Mouse (Mus musculus): ENCODE results near the gene Iqgap2. TPM values are rescaled to one million over a fixed set of nuclear protein-coding genes. Genes with fewer than 3 reads are reported as not detected.

Gene Iqgap2
- total and polyA plus RNA-seq, 3 experiments, result 0.27 to 0.32 TPM; not detected in 1

- Histone ChIP-seq H3K27me3 (ENCODE audit: control insufficient read depth in 1 of 2, insufficient read depth in 2 of 2, low read length in 2 of 2) (peaks cover 0 to 2% of the 10 kb centered on the region in 2 experiments; a peak in 2 of 4 replicates), H3K27ac (ENCODE audit: control insufficient read depth, low read depth, low read length) (no peak overlapping the region), H3K9ac (ENCODE audit: control insufficient read depth, low read depth, low read length, poor library complexity, severe bottlenecking) (no peak overlapping the region), H3K9me3 (replicated peaks; ENCODE audit: insufficient read depth, low read length) (no peaks in the 10 kb centered on the region), H3K79me2 (ENCODE audit: control insufficient read depth, insufficient read depth, low read length, poor library complexity) (no peaks in the 10 kb centered on the region), H3K36me3 (ENCODE audit: control insufficient read depth in 1 of 2, insufficient read depth in 2 of 2, low read length in 2 of 2) (no peaks in the 10 kb centered on the region; a peak in 1 of 4 replicates), H3K4me1 (ENCODE audit: control insufficient read depth in 1 of 2, insufficient read depth in 2 of 2, low read length in 2 of 2) (no peaks in the 10 kb centered on the region; a peak in 1 of 4 replicates), H3K4me3 (ENCODE audit: control insufficient read depth in 1 of 2, insufficient read depth in 1 of 2, low read depth in 2 of 2, low read length in 2 of 2) (no peak overlapping the region)
- TF ChIP-seq USF1 (IDR thresholded peaks at IDR 0.05; ENCODE audit: low read depth, low read length) (no peak), GABPA (IDR thresholded peaks at IDR 0.05; ENCODE audit: low read depth, low read length) (no peak), USF2 (IDR thresholded peaks at IDR 0.05; ENCODE audit: borderline replicate concordance in 1 of 2, insufficient read depth in 1 of 2, low read depth in 1 of 2, low read length in 2 of 2) (no peak), MYC (IDR thresholded peaks at IDR 0.05; ENCODE audit: low read depth, low read length) (no peak)
- DNase-seq (ENCODE audit: low read depth, low spot score), result no peak
These were observed 144.6 kb downstream of the Iqgap2 start for GRCm38 (mm10) chr13:95747101-95747500.

DNA sequence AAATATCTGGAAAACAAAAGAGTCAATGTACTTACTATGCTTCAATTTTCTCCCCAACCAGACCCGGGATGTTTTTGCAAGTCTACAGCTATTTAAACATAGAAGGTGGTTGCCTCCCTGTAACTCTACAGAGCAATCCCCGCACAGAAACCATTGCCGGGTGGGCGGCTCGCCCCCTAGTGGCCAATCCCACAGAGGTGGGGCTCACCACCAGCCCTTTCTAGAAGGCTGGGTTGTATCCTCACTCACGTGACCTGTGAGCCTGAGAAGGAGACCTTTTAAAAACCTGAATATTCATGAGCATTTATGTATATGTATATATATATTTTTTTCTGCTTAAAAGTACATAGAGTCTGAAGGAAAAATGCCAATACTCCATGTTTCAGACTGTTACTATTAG lies 145.2 kb downstream of the Iqgap2 start:
- Histone ChIP-seq H3K27me3 (ENCODE audit: control insufficient read depth in 1 of 2, insufficient read depth in 2 of 2, low read length in 2 of 2) (peaks cover 0 to 2% of the 10 kb centered on the region in 2 experiments; a peak in 1 of 4 replicates), H3K4me3 (ENCODE audit: control insufficient read depth in 1 of 2, insufficient read depth in 1 of 2, low read depth in 2 of 2, low read length in 2 of 2) (no peak overlapping the region), H3K79me2 (ENCODE audit: control insufficient read depth, insufficient read depth, low read length, poor library complexity) (no peaks in the 10 kb centered on the region), H3K9ac (ENCODE audit: control insufficient read depth, low read depth, low read length, poor library complexity, severe bottlenecking) (no peak overlapping the region), H3K36me3 (ENCODE audit: control insufficient read depth in 1 of 2, insufficient read depth in 2 of 2, low read length in 2 of 2) (no peaks in the 10 kb centered on the region; a peak in 1 of 4 replicates), H3K27ac (ENCODE audit: control insufficient read depth, low read depth, low read length) (no peak overlapping the region), H3K4me1 (ENCODE audit: control insufficient read depth in 1 of 2, insufficient read depth in 2 of 2, low read length in 2 of 2) (no peaks in the 10 kb centered on the region; a peak in 1 of 4 replicates), H3K9me3 (replicated peaks; ENCODE audit: insufficient read depth, low read length) (no peaks in the 10 kb centered on the region)
- peak; percentile 60 for DNase-seq (ENCODE audit: low read depth, low spot score)
- TF ChIP-seq BHLHE40 (IDR thresholded peaks at IDR 0.05; ENCODE audit: borderline replicate concordance, low read depth, low read length), result peak; percentile 52; the same call in 1 of the 2 replicates
- peak; percentile 81 for TF ChIP-seq USF1 (IDR thresholded peaks at IDR 0.05; ENCODE audit: low read depth, low read length)
- no peak for TF ChIP-seq CHD1 (IDR thresholded peaks at IDR 0.05; ENCODE audit: low read depth, low read length)
- no peak for TF ChIP-seq ETS1 (IDR thresholded peaks at IDR 0.05; ENCODE audit: low read depth, low read length)
- no peak for TF ChIP-seq EP300 (IDR thresholded peaks at IDR 0.05; ENCODE audit: low read depth in 1 of 2, low read length in 2 of 2)
- no peak for TF ChIP-seq GABPA (IDR thresholded peaks at IDR 0.05; ENCODE audit: low read depth, low read length)
- no peak for TF ChIP-seq ZKSCAN1 (IDR thresholded peaks at IDR 0.05; ENCODE audit: low read depth, low read length)
- TF ChIP-seq GATA1 (IDR thresholded peaks at IDR 0.05; ENCODE audit: low read depth, low read length), result no peak
- peak; percentile 62 for TF ChIP-seq RAD21 (IDR thresholded peaks at IDR 0.05; ENCODE audit: low read depth, low read length)
- TF ChIP-seq MXI1 (IDR thresholded peaks at IDR 0.05; ENCODE audit: low read depth, low read length), result no peak
- TF ChIP-seq TBP (IDR thresholded peaks at IDR 0.05; ENCODE audit: low read depth, low read length), result no peak
- TF ChIP-seq TCF12 (IDR thresholded peaks at IDR 0.05; ENCODE audit: low read depth, low read length), result no peak
- TF ChIP-seq CTCF (IDR thresholded peaks at IDR 0.05 in 2 of 3, conservative IDR thresholded peaks at IDR 0.05 in 1 of 3; ENCODE audit: control insufficient read depth in 1 of 3, insufficient read depth in 1 of 3, low read depth in 2 of 3, low read length in 3 of 3, poor library complexity in 1 of 3, severe bottlenecking in 1 of 3), result peak; percentile 70 to 95 (median 84)
- TF ChIP-seq ZC3H11A (IDR thresholded peaks at IDR 0.05; ENCODE audit: low read depth, low read length), result peak; percentile 69
- TF ChIP-seq MYB (IDR thresholded peaks at IDR 0.05; ENCODE audit: low read depth, low read length), result no peak
- TF ChIP-seq SMC3 (IDR thresholded peaks at IDR 0.05; ENCODE audit: low read depth, low read length), result peak; percentile 90
- no peak for TF ChIP-seq USF2 (IDR thresholded peaks at IDR 0.05; ENCODE audit: borderline replicate concordance in 1 of 2, insufficient read depth in 1 of 2, low read depth in 1 of 2, low read length in 2 of 2)
- TF ChIP-seq NRF1 (IDR thresholded peaks at IDR 0.05; ENCODE audit: insufficient read depth, low read depth, low read length, poor library complexity, severe bottlenecking), result no peak
- no peak for TF ChIP-seq E2F4 (IDR thresholded peaks at IDR 0.05; ENCODE audit: borderline replicate concordance, low read depth, low read length)
